Mouse (Mus musculus): ENCODE results near the gene Gm20388. TPM values are rescaled to one million over a fixed set of nuclear protein-coding genes. Genes with fewer than 3 reads are reported as not detected.

The Gm20388 gene
- polyA plus RNA-seq, 1 experiment: 18.7 TPM

DNA sequence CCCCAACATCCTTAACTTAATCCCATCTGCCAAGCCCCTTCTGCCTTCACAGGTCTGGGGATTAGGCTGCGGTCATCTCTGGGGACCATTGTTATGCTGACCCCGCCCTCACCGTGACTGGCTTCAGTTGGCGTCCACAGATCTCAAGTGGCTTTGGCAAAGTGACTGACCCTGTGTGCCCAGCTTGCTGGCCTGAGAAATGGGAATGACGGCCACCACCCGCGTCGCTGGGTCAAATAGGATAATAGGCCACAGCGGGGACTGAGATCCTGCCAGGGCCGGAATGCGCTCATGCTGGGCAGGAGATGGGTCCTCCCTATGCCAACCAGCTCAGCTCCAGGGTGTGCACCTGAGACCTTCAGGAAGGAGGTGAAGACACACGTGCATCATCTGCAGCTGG, 128.1 kb downstream of the Gm20388 start:
- DNase-seq: peak in 1 of 2 experiments; percentile 31
- no peak overlapping the region for H3K27ac ChIP-seq (ENCODE audit: insufficient read depth, low read length)
- H3K4me1 ChIP-seq (ENCODE audit: control insufficient read depth, insufficient read depth, low read length): peaks cover 13% of the 10 kb centered on the region
- no peak for TF ChIP-seq CTCF (IDR thresholded peaks at IDR 0.05; ENCODE audit: borderline replicate concordance, insufficient read depth, low read depth, low read length)
- TF ChIP-seq POLR2A (IDR thresholded peaks at IDR 0.05; ENCODE audit: borderline replicate concordance, insufficient read depth, low read length): no peak
- H3K4me3 ChIP-seq (replicated peaks; ENCODE audit: insufficient read depth, low read depth, low read length): no peak overlapping the region
- 50% methylated on average over 12 of the region's 12 CpGs for WGBS
- no peaks in the 10 kb centered on the region for H3K27me3 ChIP-seq (ENCODE audit: control insufficient read depth, insufficient read depth, low read length)

GRCm38 (mm10) chr8:120039313-120039919, 128.8 kb downstream of the Gm20388 start:
- 86% methylated on average over 11 of the region's 11 CpGs for WGBS
- no peak for TF ChIP-seq POLR2A (IDR thresholded peaks at IDR 0.05; ENCODE audit: borderline replicate concordance, insufficient read depth, low read length)
- no peak for TF ChIP-seq CTCF (IDR thresholded peaks at IDR 0.05; ENCODE audit: borderline replicate concordance, insufficient read depth, low read depth, low read length)
- no peak overlapping the region for H3K27ac ChIP-seq (ENCODE audit: insufficient read depth, low read length)
- no peak overlapping the region for H3K4me3 ChIP-seq (replicated peaks; ENCODE audit: insufficient read depth, low read depth, low read length)
- peaks cover 13% of the 10 kb centered on the region for H3K4me1 ChIP-seq (ENCODE audit: control insufficient read depth, insufficient read depth, low read length)
- DNase-seq: no peak
- no peaks in the 10 kb centered on the region for H3K27me3 ChIP-seq (ENCODE audit: control insufficient read depth, insufficient read depth, low read length)

- H3K4me1 ChIP-seq (ENCODE audit: control insufficient read depth, insufficient read depth, low read length): peaks cover 14% of the 10 kb centered on the region
- TF ChIP-seq CTCF (IDR thresholded peaks at IDR 0.05; ENCODE audit: borderline replicate concordance, insufficient read depth, low read depth, low read length) (no peak), POLR2A (IDR thresholded peaks at IDR 0.05; ENCODE audit: borderline replicate concordance, insufficient read depth, low read length) (no peak)
- H3K27me3 ChIP-seq (ENCODE audit: control insufficient read depth, insufficient read depth, low read length): no peaks in the 10 kb centered on the region
- H3K4me3 ChIP-seq (replicated peaks; ENCODE audit: insufficient read depth, low read depth, low read length): no peak overlapping the region
- H3K27ac ChIP-seq (ENCODE audit: insufficient read depth, low read length): no peak overlapping the region
- WGBS: 56% methylated on average over 1 of the region's 1 CpGs
- peak in 1 of 2 experiments; percentile 21 for DNase-seq
These were observed 130.2 kb downstream of the Gm20388 start for GRCm38 (mm10) chr8:120040861-120041260.

- WGBS: 89% methylated on average over 10 of the region's 10 CpGs
- H3K27me3 ChIP-seq (ENCODE audit: control insufficient read depth, insufficient read depth, low read length): no peaks in the 10 kb centered on the region
- H3K27ac ChIP-seq (ENCODE audit: insufficient read depth, low read length): no peak overlapping the region
- peaks cover 21% of the 10 kb centered on the region for H3K4me1 ChIP-seq (ENCODE audit: control insufficient read depth, insufficient read depth, low read length)
- TF ChIP-seq POLR2A (IDR thresholded peaks at IDR 0.05; ENCODE audit: borderline replicate concordance, insufficient read depth, low read length): no peak
- TF ChIP-seq CTCF (IDR thresholded peaks at IDR 0.05; ENCODE audit: borderline replicate concordance, insufficient read depth, low read depth, low read length): no peak
- H3K4me3 ChIP-seq (replicated peaks; ENCODE audit: insufficient read depth, low read depth, low read length): no peak overlapping the region
- no peak for DNase-seq
These were observed 132.1 kb downstream of the Gm20388 start for GRCm38 (mm10) chr8:120042542-120043312.

DNA sequence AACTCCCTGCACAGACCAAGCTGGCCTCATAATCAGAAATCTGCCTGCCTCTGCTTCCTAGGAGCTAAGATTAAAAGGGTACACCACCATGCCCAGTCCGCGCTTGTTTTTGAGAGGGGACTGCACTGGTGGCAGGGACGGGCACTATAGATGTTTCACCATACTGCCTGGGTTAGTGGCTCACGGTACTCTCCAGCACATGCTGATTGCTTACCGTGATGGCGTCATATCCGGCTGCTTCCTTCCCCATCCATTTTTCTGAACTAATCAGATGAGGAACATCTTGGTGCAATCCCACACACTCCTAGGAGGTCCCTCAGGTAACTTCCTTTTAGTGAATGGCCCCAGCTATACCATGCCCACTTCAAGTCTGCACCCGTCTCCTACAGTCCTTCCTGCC, 134.3 kb downstream of the Gm20388 start:
- Histone ChIP-seq H3K27ac (ENCODE audit: insufficient read depth, low read length) (no peak overlapping the region), H3K4me1 (ENCODE audit: control insufficient read depth, insufficient read depth, low read length) (peaks cover 12% of the 10 kb centered on the region; the same call in 1 of the 2 replicates), H3K4me3 (replicated peaks; ENCODE audit: insufficient read depth, low read depth, low read length) (no peak overlapping the region), H3K27me3 (ENCODE audit: control insufficient read depth, insufficient read depth, low read length) (no peaks in the 10 kb centered on the region)
- WGBS: 96% methylated on average over 8 of the region's 8 CpGs
- TF ChIP-seq CTCF (IDR thresholded peaks at IDR 0.05; ENCODE audit: borderline replicate concordance, insufficient read depth, low read depth, low read length): no peak
- DNase-seq: no peak

DNA sequence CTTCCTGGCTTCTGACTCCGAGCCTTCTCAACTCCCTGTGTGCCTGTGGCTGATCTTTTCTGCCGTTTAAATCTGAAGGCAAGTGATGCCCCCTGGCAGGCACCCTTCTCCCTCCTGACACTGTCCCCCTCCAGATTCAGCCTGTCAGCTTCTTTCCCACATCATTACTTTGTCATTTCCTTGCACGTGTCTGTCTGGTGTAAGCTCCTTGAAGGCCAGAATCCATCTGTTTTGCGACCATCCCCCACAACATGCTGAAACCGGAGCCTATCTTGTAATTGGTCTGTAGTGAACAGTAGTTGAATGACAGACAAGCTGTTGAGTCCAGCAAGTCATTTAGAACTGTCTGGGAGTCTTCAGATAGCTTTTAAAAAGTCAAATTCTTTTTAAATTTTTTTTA, 134.8 kb downstream of the Gm20388 start:
- TF ChIP-seq CTCF (IDR thresholded peaks at IDR 0.05; ENCODE audit: borderline replicate concordance, insufficient read depth, low read depth, low read length) (no peak), POLR2A (IDR thresholded peaks at IDR 0.05; ENCODE audit: borderline replicate concordance, insufficient read depth, low read length) (no peak)
- Histone ChIP-seq H3K27ac (ENCODE audit: insufficient read depth, low read length) (no peak overlapping the region), H3K4me3 (replicated peaks; ENCODE audit: insufficient read depth, low read depth, low read length) (no peak overlapping the region), H3K27me3 (ENCODE audit: control insufficient read depth, insufficient read depth, low read length) (no peaks in the 10 kb centered on the region), H3K4me1 (ENCODE audit: control insufficient read depth, insufficient read depth, low read length) (peaks cover 15% of the 10 kb centered on the region; the same call in 1 of the 2 replicates)
- no peak for DNase-seq
- 83% methylated on average over 5 of the region's 5 CpGs for WGBS

DNA sequence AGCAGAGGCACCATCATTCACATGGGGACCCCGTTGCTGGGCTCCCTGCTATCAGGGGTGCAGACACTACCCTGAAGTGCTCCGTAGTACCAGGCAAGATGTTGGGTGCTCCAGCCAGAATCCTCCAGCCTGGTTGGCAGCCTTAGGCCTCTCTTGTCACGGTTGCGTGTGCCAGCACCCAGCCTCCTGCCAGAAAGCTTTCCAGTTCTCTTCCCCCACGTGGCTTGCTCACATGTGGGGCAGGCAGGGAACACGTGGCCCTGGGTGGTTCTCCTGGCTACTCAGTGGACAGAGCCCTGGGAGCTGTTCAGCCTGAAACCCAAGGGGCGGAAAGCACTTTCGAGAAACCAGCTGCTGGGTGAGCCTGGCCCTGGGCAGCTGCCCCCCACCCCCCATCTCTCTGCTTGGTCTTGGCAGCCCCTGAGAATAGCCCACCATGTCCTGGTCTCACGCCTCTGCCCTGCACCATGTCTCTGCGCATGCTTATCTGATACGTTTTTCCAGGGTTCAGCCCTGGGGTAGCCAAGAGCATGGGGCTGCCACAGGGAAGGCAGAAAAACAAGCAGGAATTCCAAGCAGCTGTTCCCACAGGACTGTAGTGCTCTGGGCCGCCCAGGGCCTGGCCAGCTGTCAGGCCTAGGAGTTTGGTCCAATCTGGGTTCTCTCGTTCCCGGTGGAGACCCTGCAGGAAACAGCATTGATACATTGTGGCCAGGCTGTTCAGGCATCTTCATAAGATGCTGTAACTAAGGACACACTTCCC, 135.8 kb downstream of the Gm20388 start:
- no peak overlapping the region for H3K4me3 ChIP-seq (replicated peaks; ENCODE audit: insufficient read depth, low read depth, low read length)
- no peak overlapping the region for H3K27ac ChIP-seq (ENCODE audit: insufficient read depth, low read length)
- peaks cover 24% of the 10 kb centered on the region for H3K4me1 ChIP-seq (ENCODE audit: control insufficient read depth, insufficient read depth, low read length)
- TF ChIP-seq POLR2A (IDR thresholded peaks at IDR 0.05; ENCODE audit: borderline replicate concordance, insufficient read depth, low read length) (no peak), CTCF (IDR thresholded peaks at IDR 0.05; ENCODE audit: borderline replicate concordance, insufficient read depth, low read depth, low read length) (no peak)
- H3K27me3 ChIP-seq (ENCODE audit: control insufficient read depth, insufficient read depth, low read length): no peaks in the 10 kb centered on the region
- WGBS: 26% methylated on average over 14 of the region's 14 CpGs
- DNase-seq: peak; percentile 81 to 89
